Mouse (Mus musculus): ENCODE results near the gene Kmo.

- TF ChIP-seq CTCF (IDR thresholded peaks at IDR 0.05; ENCODE audit: extremely low read depth, insufficient read depth, insufficient read length, insufficient replicate concordance) (no peak), POLR2A (IDR thresholded peaks at IDR 0.05; ENCODE audit: low read depth, low read length) (no peak)
Measured at GRCm38 (mm10) chr1:175675116-175675515, 54.9 kb downstream of the Kmo start.

All from spleen, adult 2 months (tissue).